Mouse (Mus musculus): ENCODE measurements around the gene Eif3b.

DNA sequence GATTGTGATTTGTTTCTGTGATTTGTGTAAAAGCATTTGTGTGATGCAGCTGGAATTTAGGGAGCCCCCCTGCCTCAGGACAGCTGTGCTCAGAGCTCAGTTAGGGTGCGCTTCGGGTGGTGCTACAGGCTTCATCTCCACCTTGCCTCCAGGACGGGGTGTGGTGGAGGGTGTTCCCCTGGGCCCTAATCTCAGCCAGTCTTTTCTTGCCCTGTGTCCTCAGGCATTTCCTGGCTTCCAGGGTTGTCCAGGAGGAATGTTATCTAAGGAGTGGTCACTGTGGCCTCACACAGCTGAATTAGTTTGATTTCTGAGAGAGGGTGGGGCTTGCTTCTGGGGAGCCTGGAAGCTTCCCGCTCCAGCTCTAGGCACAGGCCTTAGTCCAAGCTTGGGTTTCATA lies 24.9 kb downstream of the Eif3b start:
- TF ChIP-seq CTCF (IDR thresholded peaks at IDR 0.05; ENCODE audit: extremely low read depth, insufficient read depth, insufficient read length, insufficient replicate concordance), result no peak
- TF ChIP-seq POLR2A (IDR thresholded peaks at IDR 0.05; ENCODE audit: low read depth, low read length), result no peak

Data from spleen, adult 2 months (tissue).